Comparison of ENCODE assay signal across 21 mouse cellular contexts in genomic region chr2:31906407-31906806, GRCm38 (mm10). TPM values are rescaled to one million over a fixed set of nuclear protein-coding genes. Genes with fewer than 3 reads are reported as not detected.
DNase-seq lines count a peak whose midpoint lies in the region; TF ChIP-seq lines count a peak whose summit lies in the region.
"Had no signal": no experiment of that assay in that cellular context is flagged by ENCODE, and none has a peak within 500 bp of the region (broad histone marks: within the 10 kb centered on the region; RNA-seq: fewer than 3 reads in every experiment).

No protein-coding gene starts in this region.

- H3K4me3 ChIP-seq in layer of hippocampus, adult 2 months, result no peak overlapping the region
- H3K4me3 ChIP-seq: embryonic facial prominence, embryonic 13.5 days; forebrain, embryonic 12.5 days; heart, embryonic 10.5 days; hindbrain, embryonic 13.5 days had no signal

- H3K27ac ChIP-seq in layer of hippocampus, adult 2 months, result no peak overlapping the region
- H3K27ac ChIP-seq: embryonic facial prominence, embryonic 13.5 days; forebrain, embryonic 12.5 days; heart, embryonic 10.5 days; hindbrain, embryonic 13.5 days had no signal

- peak; percentile 12 to 43 for DNase-seq in left cerebral cortex, adult 18-20 months (ENCODE audit: low spot score in 2 of 2)
- DNase-seq in left cerebral cortex, postnatal 10 days (ENCODE audit: extremely low spot score in 1 of 2, low spot score in 2 of 2), result no peak
- DNase-seq in right cerebral cortex, adult 18-20 months, result peak; percentile 20
- no peak for DNase-seq in right cerebral cortex, postnatal 4 days
- peak; percentile 29 for DNase-seq in brain, adult 2 months (ENCODE audit: low read depth, low spot score)
- peak; percentile 28 for DNase-seq in left cerebral cortex, postnatal 4 days
- no peak for DNase-seq in layer of hippocampus, adult 2 months (ENCODE audit: low spot score in 2 of 2)
- DNase-seq in urinary bladder, postnatal 14 days (ENCODE audit: low spot score), result no peak
- DNase-seq: adrenal gland, adult 8-10 months; adrenal gland, postnatal 36 days; cerebellum, adult 11-12 months; cerebellum, adult 9-10 months; cerebellum, postnatal 36 days; gastrocnemius, postnatal 10 days; heart, adult 18-20 months; heart, postnatal 10 days; heart, postnatal 4 days had no signal

- TF ChIP-seq CTCF in layer of hippocampus, adult 2 months (conservative IDR thresholded peaks at IDR 0.05), result no peak

- intact Hi-C loops in left cerebral cortex, postnatal 10 days (cut with DNase I), result no loop called here
- intact Hi-C loops in left cerebral cortex, postnatal 4 days (cut with DNase I), result no loop called here

RNA-seq across cellular contexts. Expression of gene Lamc3, which starts 19.3 kb away (rescaled TPM):
- total RNA-seq in left cerebral cortex, adult 18-20 months (2021), result 1 to 10 TPM; 5.7 to 7.9 TPM
- total RNA-seq in left cerebral cortex, postnatal 10 days (2021), result 1 to 10 TPM; 8.8 to 9.2 TPM
- total RNA-seq in left cerebral cortex, postnatal 4 days (2021), result 10 to 100 TPM; 11.8 to 12.7 TPM
- total RNA-seq in layer of hippocampus, adult 2 months (2021), result 1 to 10 TPM; 6.3 to 7.8 TPM

RNA-seq across cellular contexts. Expression of gene Aif1l, which starts 43.5 kb away (rescaled TPM):
- 1 to 10 TPM; 4.8 to 5.2 TPM for total RNA-seq in left cerebral cortex, adult 18-20 months (2021)
- 1 to 10 TPM; 3.7 to 5.4 TPM for total RNA-seq in left cerebral cortex, postnatal 10 days (2021)
- 10 to 100 TPM; 10.5 to 14.1 TPM for total RNA-seq in left cerebral cortex, postnatal 4 days (2021)
- total RNA-seq in layer of hippocampus, adult 2 months (2021), result 1 to 10 TPM; 6.0 to 7.4 TPM

Comparison
In these comparisons a context has a peak if more than half of its experiments do, and no peak if none do; other contexts are left out.
1. DNase-seq: peak in left cerebral cortex, adult 18-20 months (2 of 2), right cerebral cortex, adult 18-20 months (single experiment), brain, adult 2 months (single experiment) and left cerebral cortex, postnatal 4 days (single experiment); none in left cerebral cortex, postnatal 10 days (0 of 2), right cerebral cortex, postnatal 4 days (single experiment), layer of hippocampus, adult 2 months (0 of 2) and urinary bladder, postnatal 14 days (single experiment).